Mouse (Mus musculus): ENCODE measurements around the gene Ttc25. TPM values are rescaled to one million over a fixed set of nuclear protein-coding genes. Genes with fewer than 3 reads are reported as not detected.

Gene Ttc25
- polyA plus RNA-seq, 1 experiment from 2014 or later, result 0.66 TPM

- H3K27ac ChIP-seq, result no peak overlapping the region
- no peaks in the 10 kb centered on the region for H3K9me3 ChIP-seq (replicated peaks)
- no peak overlapping the region for H3K4me2 ChIP-seq
- H3K27me3 ChIP-seq, result no peaks in the 10 kb centered on the region
- H3K36me3 ChIP-seq, result peaks cover 91% of the 10 kb centered on the region
- no peak overlapping the region for H3K9ac ChIP-seq
- WGBS, result 86% methylated on average over 7 of the region's 7 CpGs
- peaks cover 10% of the 10 kb centered on the region; the same call in 1 of the 2 replicates for H3K4me1 ChIP-seq (replicated peaks)
- H3K4me3 ChIP-seq, result no peak overlapping the region
- ATAC-seq (replicated peaks; ENCODE audit: insufficient number of reproducible peaks, insufficient read depth, low FRiP score, low read depth), result no peak
Observed at GRCm38 (mm10) chr11:100584561-100584961, 39.2 kb downstream of the Ttc25 start.

GRCm38 (mm10) chr11:100585148-100585547 is 39.7 kb downstream of the Ttc25 start:
- no peak overlapping the region for H3K4me3 ChIP-seq
- WGBS, result 80% methylated on average over 3 of the region's 3 CpGs
- ATAC-seq (replicated peaks; ENCODE audit: insufficient number of reproducible peaks, insufficient read depth, low FRiP score, low read depth), result no peak
- H3K9me3 ChIP-seq (replicated peaks), result no peaks in the 10 kb centered on the region
- no peak overlapping the region for H3K9ac ChIP-seq
- H3K36me3 ChIP-seq, result peaks cover 93% of the 10 kb centered on the region
- H3K27ac ChIP-seq, result no peak overlapping the region
- peaks cover 10% of the 10 kb centered on the region; the same call in 1 of the 2 replicates for H3K4me1 ChIP-seq (replicated peaks)
- H3K4me2 ChIP-seq, result no peak overlapping the region
- no peaks in the 10 kb centered on the region for H3K27me3 ChIP-seq

- H3K27ac ChIP-seq, result no peak overlapping the region
- no peak overlapping the region for H3K4me2 ChIP-seq
- WGBS, result 91% methylated on average over 2 of the region's 2 CpGs
- ATAC-seq (replicated peaks; ENCODE audit: insufficient number of reproducible peaks, insufficient read depth, low FRiP score, low read depth), result no peak
- no peaks in the 10 kb centered on the region for H3K27me3 ChIP-seq
- H3K4me3 ChIP-seq, result no peak overlapping the region
- H3K36me3 ChIP-seq, result peaks cover 96% of the 10 kb centered on the region
- H3K9me3 ChIP-seq (replicated peaks), result no peaks in the 10 kb centered on the region
- no peaks in the 10 kb centered on the region for H3K4me1 ChIP-seq (replicated peaks)
- H3K9ac ChIP-seq, result no peak overlapping the region
Observed at GRCm38 (mm10) chr11:100588462-100588861, 43.1 kb downstream of the Ttc25 start.

DNA sequence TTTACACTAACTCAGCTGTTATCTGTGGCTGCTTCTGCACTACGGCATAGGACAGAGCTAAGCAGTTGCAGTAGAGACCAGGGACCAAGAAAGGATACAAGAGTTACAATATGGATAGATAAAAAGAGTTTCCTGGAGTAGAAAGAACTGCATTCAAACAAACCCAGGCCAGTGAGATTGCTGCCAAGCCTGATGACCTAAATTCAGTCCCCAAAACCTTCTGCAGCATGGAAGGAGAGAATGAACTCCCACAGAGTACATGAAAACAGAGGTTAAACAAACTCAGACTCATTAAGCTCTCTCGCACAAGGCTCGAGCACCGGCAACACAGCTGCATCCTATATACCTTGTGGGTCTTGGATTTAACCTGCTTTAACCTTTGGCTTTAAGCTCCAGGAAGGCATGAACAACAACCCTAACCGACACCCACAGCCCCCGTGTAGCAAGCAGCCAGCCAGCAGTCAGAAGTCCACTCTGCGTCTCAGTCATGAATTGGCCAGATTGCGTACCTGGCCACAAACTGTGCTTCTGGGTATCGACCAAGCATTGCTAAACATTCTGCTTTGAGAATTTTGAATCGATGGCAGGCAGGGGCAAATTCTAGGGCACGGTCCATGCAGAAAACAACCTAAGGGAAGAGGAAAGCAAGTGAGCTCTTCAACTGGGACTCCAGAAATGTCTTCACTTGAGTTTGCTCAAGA is 47.1 kb downstream of the Ttc25 start:
- no peak overlapping the region for H3K4me3 ChIP-seq
- WGBS, result 91% methylated on average over 11 of the region's 11 CpGs
- H3K4me2 ChIP-seq, result no peak overlapping the region
- H3K9ac ChIP-seq, result no peak overlapping the region
- H3K9me3 ChIP-seq (replicated peaks), result no peaks in the 10 kb centered on the region
- ATAC-seq (replicated peaks; ENCODE audit: insufficient number of reproducible peaks, insufficient read depth, low FRiP score, low read depth), result no peak
- H3K27me3 ChIP-seq, result no peaks in the 10 kb centered on the region
- H3K27ac ChIP-seq, result no peak overlapping the region
- peaks cover 6% of the 10 kb centered on the region for H3K4me1 ChIP-seq (replicated peaks)
- peaks cover 86% of the 10 kb centered on the region for H3K36me3 ChIP-seq

DNA sequence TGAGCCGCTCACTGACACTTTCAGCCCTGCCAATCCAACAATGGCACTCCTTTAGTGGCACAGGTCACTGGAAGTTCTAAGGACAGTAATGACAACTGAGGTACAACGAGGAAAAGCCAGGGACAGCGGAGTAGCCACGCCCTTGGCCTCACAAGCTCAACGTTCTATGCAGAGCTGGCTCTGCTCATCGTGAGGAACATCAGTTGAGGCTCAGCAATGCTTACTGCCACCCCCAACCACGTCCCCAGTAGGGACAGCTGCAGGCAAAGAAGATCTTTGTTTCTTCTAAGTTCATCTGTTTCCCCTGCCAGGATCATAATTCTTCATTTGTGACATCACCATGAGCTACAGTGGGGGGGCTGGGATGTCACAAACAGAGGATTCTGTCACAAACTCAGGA is 49.2 kb downstream of the Ttc25 start:
- no peak overlapping the region for H3K9ac ChIP-seq
- 82% methylated on average over 7 of the region's 7 CpGs for WGBS
- no peak overlapping the region for H3K27ac ChIP-seq
- H3K27me3 ChIP-seq, result no peaks in the 10 kb centered on the region
- no peak for ATAC-seq (replicated peaks; ENCODE audit: insufficient number of reproducible peaks, insufficient read depth, low FRiP score, low read depth)
- H3K4me1 ChIP-seq (replicated peaks), result peaks cover 6% of the 10 kb centered on the region
- no peak overlapping the region for H3K4me2 ChIP-seq
- no peak overlapping the region for H3K4me3 ChIP-seq
- H3K9me3 ChIP-seq (replicated peaks), result no peaks in the 10 kb centered on the region
- peaks cover 88% of the 10 kb centered on the region for H3K36me3 ChIP-seq

GRCm38 (mm10) chr11:100595533-100595932 is 50.1 kb downstream of the Ttc25 start:
- no peaks in the 10 kb centered on the region for H3K27me3 ChIP-seq
- no peak overlapping the region for H3K9ac ChIP-seq
- H3K4me2 ChIP-seq, result no peak overlapping the region
- H3K36me3 ChIP-seq, result peaks cover 90% of the 10 kb centered on the region
- 48% methylated on average over 4 of the region's 4 CpGs for WGBS
- no peaks in the 10 kb centered on the region for H3K9me3 ChIP-seq (replicated peaks)
- no peak overlapping the region for H3K4me3 ChIP-seq
- no peak; the same call in 1 of the 2 replicates for ATAC-seq (replicated peaks; ENCODE audit: insufficient number of reproducible peaks, insufficient read depth, low FRiP score, low read depth)
- H3K4me1 ChIP-seq (replicated peaks), result peaks cover 6% of the 10 kb centered on the region
- peak overlapping the region; percentile 35 for H3K27ac ChIP-seq

DNA sequence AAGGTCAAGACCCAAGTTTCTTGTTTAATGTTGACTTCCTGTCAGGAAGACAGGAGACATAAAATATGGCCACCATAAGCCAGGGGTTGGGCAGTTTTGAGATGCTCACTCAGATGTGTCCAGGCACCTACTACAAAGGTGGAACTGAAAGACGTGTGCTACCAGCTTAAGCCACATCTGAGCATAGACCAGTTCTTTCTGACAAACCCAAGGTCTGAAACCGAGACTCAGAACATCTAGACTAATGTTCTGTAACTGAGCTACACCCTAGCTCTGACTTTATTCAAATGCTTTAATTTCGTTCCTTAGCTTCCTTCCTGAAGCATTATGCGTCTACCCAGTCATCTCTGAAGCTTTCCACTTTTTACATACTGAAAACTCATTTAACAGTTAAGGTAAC is 52.7 kb downstream of the Ttc25 start:
- H3K4me2 ChIP-seq, result no peak overlapping the region
- no peaks in the 10 kb centered on the region for H3K27me3 ChIP-seq
- 87% methylated on average over 4 of the region's 4 CpGs for WGBS
- H3K36me3 ChIP-seq, result peaks cover 77% of the 10 kb centered on the region
- no peak overlapping the region for H3K4me3 ChIP-seq
- no peak for ATAC-seq (replicated peaks; ENCODE audit: insufficient number of reproducible peaks, insufficient read depth, low FRiP score, low read depth)
- peaks cover 9% of the 10 kb centered on the region for H3K4me1 ChIP-seq (replicated peaks)
- H3K27ac ChIP-seq, result no peak overlapping the region
- no peaks in the 10 kb centered on the region for H3K9me3 ChIP-seq (replicated peaks)
- no peak overlapping the region for H3K9ac ChIP-seq

DNA sequence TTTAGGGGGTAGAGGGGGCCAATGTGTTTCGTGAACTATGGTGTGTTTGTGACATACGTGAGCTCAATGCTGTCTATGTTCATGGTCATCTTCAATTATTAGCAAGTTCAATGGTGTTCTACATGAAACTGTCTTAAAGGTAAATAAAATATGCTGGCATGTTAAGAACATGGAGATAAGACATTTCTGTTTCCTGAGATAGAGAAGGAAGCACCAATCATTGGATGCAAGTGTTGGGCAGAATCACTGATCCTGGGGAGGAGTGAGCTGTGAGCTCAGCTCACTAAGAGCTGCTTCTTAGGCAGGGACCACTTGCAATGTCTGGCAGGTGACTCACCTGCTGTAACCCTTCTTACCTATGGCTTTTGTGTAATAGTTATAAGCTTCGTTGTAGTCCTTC is 56.0 kb downstream of the Ttc25 start:
- no peak overlapping the region for H3K4me3 ChIP-seq
- ATAC-seq (replicated peaks; ENCODE audit: insufficient number of reproducible peaks, insufficient read depth, low FRiP score, low read depth), result no peak
- no peak overlapping the region for H3K27ac ChIP-seq
- H3K4me2 ChIP-seq, result no peak overlapping the region
- H3K4me1 ChIP-seq (replicated peaks), result peaks cover 18% of the 10 kb centered on the region
- peaks cover 51% of the 10 kb centered on the region for H3K36me3 ChIP-seq
- no peaks in the 10 kb centered on the region for H3K27me3 ChIP-seq
- WGBS, result 91% methylated on average over 3 of the region's 3 CpGs
- no peaks in the 10 kb centered on the region for H3K9me3 ChIP-seq (replicated peaks)
- no peak overlapping the region for H3K9ac ChIP-seq

- ATAC-seq (replicated peaks; ENCODE audit: insufficient number of reproducible peaks, insufficient read depth, low FRiP score, low read depth), result no peak
- WGBS, result 62% methylated on average over 9 of the region's 9 CpGs
- Histone ChIP-seq H3K27me3 (no peaks in the 10 kb centered on the region), H3K4me1 (replicated peaks) (peaks cover 19% of the 10 kb centered on the region), H3K9me3 (replicated peaks) (no peaks in the 10 kb centered on the region), H3K4me2 (no peak overlapping the region), H3K36me3 (peaks cover 43% of the 10 kb centered on the region), H3K9ac (no peak overlapping the region), H3K4me3 (no peak overlapping the region), H3K27ac (no peak overlapping the region)
Observed at GRCm38 (mm10) chr11:100603155-100603554, 57.7 kb downstream of the Ttc25 start.

GRCm38 (mm10) chr11:100603813-100604212 is 58.4 kb downstream of the Ttc25 start:
- H3K36me3 ChIP-seq, result peaks cover 38% of the 10 kb centered on the region
- 68% methylated on average over 8 of the region's 8 CpGs for WGBS
- H3K4me1 ChIP-seq (replicated peaks), result peaks cover 25% of the 10 kb centered on the region
- no peak for ATAC-seq (replicated peaks; ENCODE audit: insufficient number of reproducible peaks, insufficient read depth, low FRiP score, low read depth)
- H3K9me3 ChIP-seq (replicated peaks), result no peaks in the 10 kb centered on the region
- no peak overlapping the region for H3K27ac ChIP-seq
- H3K4me3 ChIP-seq, result no peak overlapping the region
- H3K27me3 ChIP-seq, result no peaks in the 10 kb centered on the region
- H3K9ac ChIP-seq, result no peak overlapping the region
- H3K4me2 ChIP-seq, result no peak overlapping the region

DNA sequence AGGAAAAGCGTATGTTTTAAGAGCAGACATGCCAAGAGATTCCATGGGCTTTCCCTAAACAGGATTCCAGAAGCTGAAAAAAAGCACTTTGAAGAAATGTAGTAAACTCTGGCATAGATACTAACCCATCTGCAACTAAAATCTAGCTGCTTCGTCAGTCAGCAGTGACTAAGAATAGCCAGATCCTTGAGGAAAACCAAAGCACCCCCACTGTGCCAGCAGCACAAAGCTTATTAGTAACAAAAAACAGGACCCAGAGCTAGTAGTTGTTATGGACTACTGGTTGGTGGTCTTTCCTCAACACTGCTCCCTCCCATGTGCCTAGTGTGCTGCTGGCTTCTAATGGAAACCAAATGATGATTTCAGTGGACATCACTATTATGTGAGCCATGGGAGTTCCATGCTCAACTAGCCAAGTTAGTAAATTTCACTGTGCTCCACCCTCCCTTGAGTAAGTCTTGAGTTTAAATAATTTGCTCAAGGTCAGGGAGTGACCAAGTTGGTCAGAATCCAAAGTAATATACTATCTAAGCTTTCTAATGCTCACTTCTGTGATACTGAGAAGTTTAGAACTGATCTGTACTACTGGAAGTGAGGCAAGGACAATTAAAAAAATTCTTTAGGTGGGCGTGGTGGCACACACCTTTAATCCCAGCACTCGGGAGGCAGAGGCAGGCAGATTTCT is 59.1 kb downstream of the Ttc25 start:
- Histone ChIP-seq H3K9me3 (replicated peaks) (no peaks in the 10 kb centered on the region), H3K27ac (peak overlapping the region; percentile 25; the same call in 1 of the 2 replicates), H3K9ac (no peak overlapping the region), H3K4me2 (no peak overlapping the region), H3K27me3 (no peaks in the 10 kb centered on the region), H3K4me3 (no peak overlapping the region), H3K36me3 (peaks cover 32% of the 10 kb centered on the region), H3K4me1 (replicated peaks) (peaks cover 32% of the 10 kb centered on the region)
- WGBS, result 70% methylated on average over 4 of the region's 4 CpGs
- ATAC-seq (replicated peaks; ENCODE audit: insufficient number of reproducible peaks, insufficient read depth, low FRiP score, low read depth), result no peak

DNA sequence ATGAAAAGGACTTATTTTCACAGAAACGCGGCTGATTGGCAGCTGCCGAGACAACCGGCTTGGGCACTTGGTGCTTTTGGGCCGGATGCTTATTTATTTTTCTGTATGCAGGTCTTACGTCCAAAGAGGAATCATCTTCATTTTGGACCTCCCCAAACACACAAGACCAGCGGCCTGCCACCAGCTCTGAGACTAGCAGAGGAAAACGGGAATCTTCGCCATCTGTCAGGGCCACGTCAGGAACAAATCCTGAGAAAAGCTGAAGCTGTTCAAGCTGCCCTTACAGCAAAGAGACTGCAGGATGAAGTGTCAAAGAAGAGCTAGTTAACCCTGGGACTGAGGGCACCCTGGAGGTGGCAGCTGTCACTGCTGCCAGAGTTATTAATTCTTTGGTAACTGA is 60.0 kb downstream of the Ttc25 start:
- Histone ChIP-seq H3K4me2 (no peak overlapping the region), H3K27me3 (no peaks in the 10 kb centered on the region), H3K9ac (no peak overlapping the region), H3K4me3 (no peak overlapping the region), H3K4me1 (replicated peaks) (peaks cover 42% of the 10 kb centered on the region), H3K27ac (no peak overlapping the region), H3K9me3 (replicated peaks) (no peaks in the 10 kb centered on the region), H3K36me3 (peaks cover 22% of the 10 kb centered on the region)
- ATAC-seq (replicated peaks; ENCODE audit: insufficient number of reproducible peaks, insufficient read depth, low FRiP score, low read depth), result no peak
- 88% methylated on average over 10 of the region's 10 CpGs for WGBS
